21 mouse cellular contexts compared by ENCODE assay signal in genomic region chr8:86586058-86586457, GRCm38 (mm10). TPM values are rescaled to one million over a fixed set of nuclear protein-coding genes. Genes with fewer than 3 reads are reported as not detected.
A peak's percentile ranks its signal among the peaks of the same experiment; 100 is the strongest.
DNase-seq lines count a peak whose midpoint lies in the region; ATAC-seq and TF ChIP-seq lines count a peak whose summit lies in the region.
"Had no signal": no experiment of that assay in that cellular context is flagged by ENCODE, and none has a peak within 500 bp of the region (broad histone marks: within the 10 kb centered on the region; RNA-seq: fewer than 3 reads in every experiment).

No protein-coding gene starts in this region.

- no peaks in the 10 kb centered on the region for H3K4me1 ChIP-seq in forebrain, embryonic 15.5 days
- no peaks in the 10 kb centered on the region for H3K4me1 ChIP-seq in forebrain, embryonic 11.5 days (replicated peaks; ENCODE audit: control insufficient read depth, insufficient read depth, low read length)
- no peaks in the 10 kb centered on the region for H3K4me1 ChIP-seq in hindbrain, postnatal 0 days (ENCODE audit: insufficient read depth, low read length)
- peaks cover 5% of the 10 kb centered on the region; the same call in 1 of the 2 replicates for H3K4me1 ChIP-seq in hindbrain, embryonic 10.5 days (replicated peaks)
- no peaks in the 10 kb centered on the region for H3K4me1 ChIP-seq in embryonic fibroblast, embryonic 13.5 days (ENCODE audit: control insufficient read depth, insufficient read depth, low read length)
- H3K4me1 ChIP-seq: heart, embryonic 10.5 days; limb, embryonic 12.5 days; midbrain, embryonic 10.5 days; stomach, embryonic 15.5 days had no signal

- no peak for TF ChIP-seq POLR2A in embryonic fibroblast, embryonic 13.5 days (IDR thresholded peaks at IDR 0.05; ENCODE audit: low read depth, low read length)

- no peak for DNase-seq in forebrain, embryonic 11.5 days (ENCODE audit: low spot score)
- peak; percentile 3 for DNase-seq in hindbrain, postnatal 0 days (ENCODE audit: low spot score)
- DNase-seq in hindbrain, embryonic 10.5 days (ENCODE audit: low spot score), result no peak
- peak; percentile 59 for DNase-seq in 3T3-L1 (ENCODE audit: low read depth, low spot score)
- no peak for DNase-seq in spleen, postnatal 10 days (ENCODE audit: low spot score in 2 of 2)

- TF ChIP-seq CTCF in hindbrain, postnatal 0 days (IDR thresholded peaks at IDR 0.05; ENCODE audit: low read depth), result no peak
- no peak for TF ChIP-seq CTCF in embryonic fibroblast, embryonic 13.5 days (IDR thresholded peaks at IDR 0.05; ENCODE audit: borderline replicate concordance, insufficient read depth, low read length)

- H3K27me3 ChIP-seq in forebrain, embryonic 15.5 days, result no peaks in the 10 kb centered on the region
- H3K27me3 ChIP-seq in forebrain, embryonic 11.5 days (ENCODE audit: control insufficient read depth, insufficient read depth, low read length), result no peaks in the 10 kb centered on the region
- H3K27me3 ChIP-seq in hindbrain, postnatal 0 days (ENCODE audit: insufficient read depth, low read length), result no peaks in the 10 kb centered on the region
- no peaks in the 10 kb centered on the region for H3K27me3 ChIP-seq in hindbrain, embryonic 10.5 days (ENCODE audit: insufficient read depth, poor library complexity, severe bottlenecking)
- H3K27me3 ChIP-seq: limb, embryonic 12.5 days; lung, embryonic 15.5 days; Patski; stomach, embryonic 15.5 days had no signal

- ATAC-seq in forebrain, embryonic 15.5 days (replicated peaks), result 0 out of 2 replicates have a peak, but pooled peaks have one; percentile 26
- no peak for ATAC-seq in forebrain, embryonic 11.5 days (replicated peaks; ENCODE audit: low FRiP score)
- ATAC-seq in hindbrain, postnatal 0 days, result no peak

- H3K9ac ChIP-seq in forebrain, embryonic 15.5 days (replicated peaks), result no peak overlapping the region
- H3K9ac ChIP-seq in forebrain, embryonic 11.5 days (ENCODE audit: low read length), result no peak overlapping the region
- H3K9ac ChIP-seq in hindbrain, postnatal 0 days (replicated peaks; ENCODE audit: low read length), result no peak overlapping the region
- H3K9ac ChIP-seq: limb, embryonic 12.5 days; liver, embryonic 14.5 days; stomach, embryonic 15.5 days had no signal

- H3K36me3 ChIP-seq in forebrain, embryonic 15.5 days, result no peaks in the 10 kb centered on the region
- H3K36me3 ChIP-seq in forebrain, embryonic 11.5 days (ENCODE audit: control insufficient read depth, insufficient read depth, low read length), result no peaks in the 10 kb centered on the region
- H3K36me3 ChIP-seq in hindbrain, postnatal 0 days (ENCODE audit: insufficient read depth, low read length), result no peaks in the 10 kb centered on the region
- H3K36me3 ChIP-seq in hindbrain, embryonic 10.5 days, result no peaks in the 10 kb centered on the region
- H3K36me3 ChIP-seq: heart, embryonic 10.5 days; limb, embryonic 12.5 days; lung, embryonic 15.5 days; midbrain, embryonic 10.5 days; stomach, embryonic 15.5 days had no signal

- no peaks in the 10 kb centered on the region for H3K9me3 ChIP-seq in forebrain, embryonic 15.5 days
- no peaks in the 10 kb centered on the region for H3K9me3 ChIP-seq in forebrain, embryonic 11.5 days (ENCODE audit: control insufficient read depth, low read length)
- H3K9me3 ChIP-seq in hindbrain, postnatal 0 days (ENCODE audit: low read length), result no peaks in the 10 kb centered on the region
- no peaks in the 10 kb centered on the region for H3K9me3 ChIP-seq in hindbrain, embryonic 10.5 days
- H3K9me3 ChIP-seq: heart, embryonic 10.5 days; limb, embryonic 12.5 days; lung, embryonic 15.5 days; midbrain, embryonic 10.5 days; stomach, embryonic 15.5 days had no signal

- WGBS in forebrain, embryonic 15.5 days, result 42% methylated on average over 5 of the region's 5 CpGs
- 45% methylated on average over 5 of the region's 5 CpGs for WGBS in forebrain, embryonic 11.5 days
- 40% methylated on average over 5 of the region's 5 CpGs for WGBS in hindbrain, postnatal 0 days
- WGBS in hindbrain, embryonic 10.5 days, result 49% methylated on average over 5 of the region's 5 CpGs

- H3K4me3 ChIP-seq in forebrain, embryonic 15.5 days, result no peak overlapping the region
- no peak overlapping the region for H3K4me3 ChIP-seq in forebrain, embryonic 11.5 days (ENCODE audit: low read depth, low read length)
- no peak overlapping the region for H3K4me3 ChIP-seq in hindbrain, postnatal 0 days (ENCODE audit: low read length)
- H3K4me3 ChIP-seq in hindbrain, embryonic 10.5 days, result no peak overlapping the region
- no peak overlapping the region for H3K4me3 ChIP-seq in embryonic fibroblast, embryonic 13.5 days (ENCODE audit: insufficient read depth, low read length)

- H3K4me2 ChIP-seq in forebrain, embryonic 15.5 days (replicated peaks), result no peak overlapping the region
- no peak overlapping the region for H3K4me2 ChIP-seq in forebrain, embryonic 11.5 days (ENCODE audit: low read depth, low read length, severe bottlenecking)
- H3K4me2 ChIP-seq in hindbrain, postnatal 0 days (ENCODE audit: low read depth, low read length), result no peak overlapping the region

- H3K27ac ChIP-seq in forebrain, embryonic 15.5 days (replicated peaks), result no peak overlapping the region
- no peak overlapping the region for H3K27ac ChIP-seq in forebrain, embryonic 11.5 days (ENCODE audit: low read depth, low read length)
- H3K27ac ChIP-seq in hindbrain, postnatal 0 days, result 0 out of 2 replicates have a peak overlapping the region, but pooled peaks have one; percentile 57
- H3K27ac ChIP-seq in hindbrain, embryonic 10.5 days, result no peak overlapping the region
- peak overlapping the region; percentile 19; the same call in 1 of the 2 replicates for H3K27ac ChIP-seq in embryonic fibroblast, embryonic 13.5 days (ENCODE audit: insufficient read depth, low read length)
- H3K27ac ChIP-seq: heart, embryonic 10.5 days; limb, embryonic 12.5 days; liver, embryonic 14.5 days; lung, embryonic 15.5 days; macrophage; stomach, embryonic 15.5 days had no signal

RNA-seq across cellular contexts. Expression of gene Abcc12, which starts 5.6 kb away (rescaled TPM):
- polyA plus RNA-seq in forebrain, embryonic 15.5 days (2015; fragmentation: Nextera tagmentation; extraction: Ambion mirVana), result 0.18 and 0.23 TPM in 2 replicates
- 0.11 TPM in 2 replicates for polyA plus RNA-seq in forebrain, embryonic 11.5 days (2014; fragmentation: Nextera tagmentation; extraction: Ambion mirVana)
- 0.25 and 0.26 TPM in 2 replicates for total RNA-seq in hindbrain, postnatal 0 days (2014; rRNA removed)
- 0.19 and 0.21 TPM in 2 replicates for polyA plus RNA-seq in hindbrain, postnatal 0 days (2015; fragmentation: Nextera tagmentation; extraction: Ambion mirVana)
- 0.05 and 0.10 TPM in 2 replicates for polyA plus RNA-seq in hindbrain, embryonic 10.5 days (2016; fragmentation: Nextera tagmentation; extraction: Ambion mirVana)
- not detected in 2 replicates for polyA plus RNA-seq in embryonic fibroblast, embryonic 13.5 days (2011; ENCODE audit: insufficient read length, low read depth, missing spikeins)
- total RNA-seq: adrenal gland, postnatal 36 days had no signal
- polyA plus RNA-seq: C2C12; embryonic facial prominence, embryonic 11.5 days; erythroblast, embryonic 14.5 days; heart, embryonic 10.5 days; heart, postnatal 0 days; hindbrain, embryonic 11.5 days; macrophage; midbrain, embryonic 10.5 days had no signal

RNA-seq across cellular contexts. Expression of gene Lonp2, which starts 37.8 kb away (rescaled TPM):
- 87.6 and 88.3 TPM in 2 replicates for polyA plus RNA-seq in forebrain, embryonic 15.5 days (2015; fragmentation: Nextera tagmentation; extraction: Ambion mirVana)
- polyA plus RNA-seq in forebrain, embryonic 11.5 days (2014; fragmentation: Nextera tagmentation; extraction: Ambion mirVana), result 55.5 and 57.1 TPM in 2 replicates
- 55.4 and 58.8 TPM in 2 replicates for total RNA-seq in hindbrain, postnatal 0 days (2014; rRNA removed)
- polyA plus RNA-seq in hindbrain, postnatal 0 days (2015; fragmentation: Nextera tagmentation; extraction: Ambion mirVana), result 65.2 and 68.3 TPM in 2 replicates
- 57.6 and 69.3 TPM in 2 replicates for polyA plus RNA-seq in hindbrain, embryonic 10.5 days (2016; fragmentation: Nextera tagmentation; extraction: Ambion mirVana)
- polyA plus RNA-seq in embryonic fibroblast, embryonic 13.5 days (2011; ENCODE audit: insufficient read length, low read depth, missing spikeins), result 41.9 and 48.2 TPM in 2 replicates

Comparison
In these comparisons a context has a peak if more than half of its experiments do, and no peak if none do; other contexts are left out.
1. H3K27ac ChIP-seq: peak in hindbrain, postnatal 0 days (single experiment) and embryonic fibroblast, embryonic 13.5 days (single experiment); none in forebrain, embryonic 15.5 days (single experiment), forebrain, embryonic 11.5 days (single experiment) and hindbrain, embryonic 10.5 days (single experiment).
2. DNase-seq: peak in hindbrain, postnatal 0 days (single experiment) and 3T3-L1 (single experiment); none in forebrain, embryonic 11.5 days (single experiment), hindbrain, embryonic 10.5 days (single experiment) and spleen, postnatal 10 days (0 of 2).